Mouse (Mus musculus) spleen, adult 18-20 months (tissue): ENCODE results near the gene Runx1.
A peak's percentile ranks its signal among the peaks of the same experiment; 100 is the strongest.

Experiments used
- DNase-seq, 2 experiments: peaks; one replicate each; pipeline ENCODE4 v3.0.0; 2022; ENCODE audit warnings: mixed read lengths in 2 of 2

Runx1 gene

DNA sequence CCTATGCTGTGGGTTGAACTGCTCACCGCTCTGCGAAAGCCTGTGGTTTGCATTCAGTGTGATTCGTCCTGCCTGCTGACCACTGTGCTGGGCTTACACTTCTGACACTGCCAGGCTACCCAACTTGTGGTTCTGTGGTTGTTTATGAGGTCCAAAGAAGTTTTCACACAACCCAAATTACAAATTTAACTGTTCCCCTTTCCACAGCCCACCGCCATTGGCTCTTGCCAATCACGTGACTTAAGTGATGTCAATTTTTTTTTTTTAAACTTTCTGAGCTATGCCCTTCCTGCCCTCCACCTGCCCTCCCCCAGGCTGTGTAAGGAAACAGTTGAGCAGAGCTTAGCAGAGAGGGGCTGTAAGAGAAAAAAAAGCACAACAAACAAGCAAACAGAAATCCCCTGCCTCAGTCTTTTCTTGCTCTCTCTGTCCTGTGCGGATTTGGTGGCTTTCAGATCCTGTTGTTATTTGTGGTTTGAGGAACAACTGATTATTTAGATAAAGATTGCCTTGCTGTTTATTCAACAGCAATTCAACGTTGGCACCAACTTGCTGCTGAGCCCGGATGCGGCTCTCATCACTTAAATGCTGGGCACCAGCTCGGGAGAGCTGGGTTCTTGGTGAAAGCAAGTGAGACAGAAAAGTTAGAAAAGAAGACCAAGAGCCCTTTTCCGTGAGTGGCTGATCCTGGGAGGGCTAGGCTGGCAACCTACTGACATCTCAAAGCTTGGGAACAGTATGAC lies at the start of gene Runx1:
Gene Runx1, minus strand, starts transcription at position 242 of the 743 bp plus-strand sequence.
- DNase-seq, result peak; percentile 73

- DNase-seq, result no peak
These were observed 48.1 kb upstream of the Runx1 start for GRCm38 (mm10) chr16:92874015-92874414.

DNA sequence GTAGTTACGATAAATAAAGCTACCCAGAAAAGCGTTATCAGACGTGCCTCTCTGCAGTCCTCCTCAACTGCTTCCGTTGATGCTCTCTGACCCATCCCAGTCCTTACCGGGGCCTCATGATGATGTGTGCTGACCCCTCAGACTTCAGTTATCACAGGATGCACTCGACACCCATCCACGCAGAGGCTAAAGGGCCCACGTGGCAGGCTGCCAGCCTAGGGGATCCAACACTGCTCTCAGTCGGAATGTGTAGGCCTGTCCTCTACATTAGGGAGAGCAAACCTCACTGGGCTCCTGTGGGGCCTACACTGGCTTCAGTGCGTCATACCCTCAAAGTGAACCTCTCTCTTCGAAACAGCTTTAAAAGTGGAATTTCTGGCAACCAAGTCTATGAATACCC lies 45.8 kb upstream of the Runx1 start:
- DNase-seq, result no peak

- no peak for DNase-seq
These were observed 42.6 kb upstream of the Runx1 start for GRCm38 (mm10) chr16:92868550-92868949.

DNA sequence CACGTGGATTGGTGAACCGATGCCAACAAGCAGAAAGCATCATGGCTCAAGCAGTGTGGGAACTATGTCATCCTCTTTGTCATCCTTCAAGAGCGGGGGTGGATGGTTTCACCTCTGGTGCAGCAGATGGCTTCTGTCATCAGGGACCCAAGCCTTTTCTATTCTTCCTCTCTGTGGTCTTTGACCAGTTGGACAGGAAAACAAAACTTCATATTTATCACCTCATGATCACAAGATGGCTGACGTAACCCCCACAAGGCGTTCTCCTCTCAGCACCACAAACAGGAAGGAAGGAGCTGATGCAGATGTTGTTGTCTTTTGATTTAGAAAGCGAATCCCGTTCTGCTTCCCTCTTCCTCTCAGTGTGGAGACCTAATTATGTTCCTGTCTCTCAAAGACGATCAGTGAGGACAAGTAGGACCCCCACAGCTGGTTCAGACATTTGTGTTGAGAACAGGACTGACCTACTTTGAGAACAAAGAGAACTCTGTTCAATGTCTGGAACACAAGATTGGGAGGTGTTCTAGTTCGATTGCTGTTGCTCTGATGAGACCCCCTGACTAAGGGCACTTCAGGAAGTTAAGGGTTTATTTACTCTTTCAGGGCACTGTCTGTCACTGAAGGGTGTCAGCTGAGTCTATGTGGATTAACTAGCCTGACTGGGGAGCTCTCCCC lies 41.4 kb upstream of the Runx1 start:
- DNase-seq, result no peak

DNA sequence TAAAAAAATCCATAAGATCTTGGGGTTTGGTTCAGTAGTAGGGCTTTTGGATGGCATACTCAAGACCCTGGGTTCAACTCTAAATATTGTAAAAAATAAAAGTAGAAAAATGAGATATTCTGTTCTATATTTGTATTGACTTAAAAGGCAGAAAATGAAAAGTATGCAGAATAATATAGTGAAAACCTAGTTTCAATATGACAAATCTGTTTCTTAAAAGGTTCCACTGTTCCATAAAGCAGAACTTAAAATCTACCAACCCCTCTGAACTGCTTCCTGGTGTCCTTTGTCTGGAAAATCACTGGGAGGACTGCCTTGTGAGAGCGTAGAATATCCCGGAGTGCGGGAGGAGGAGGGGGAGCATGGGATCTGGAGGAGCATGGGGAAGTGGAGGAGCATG lies 39.4 kb upstream of the Runx1 start:
- DNase-seq, result no peak

DNA sequence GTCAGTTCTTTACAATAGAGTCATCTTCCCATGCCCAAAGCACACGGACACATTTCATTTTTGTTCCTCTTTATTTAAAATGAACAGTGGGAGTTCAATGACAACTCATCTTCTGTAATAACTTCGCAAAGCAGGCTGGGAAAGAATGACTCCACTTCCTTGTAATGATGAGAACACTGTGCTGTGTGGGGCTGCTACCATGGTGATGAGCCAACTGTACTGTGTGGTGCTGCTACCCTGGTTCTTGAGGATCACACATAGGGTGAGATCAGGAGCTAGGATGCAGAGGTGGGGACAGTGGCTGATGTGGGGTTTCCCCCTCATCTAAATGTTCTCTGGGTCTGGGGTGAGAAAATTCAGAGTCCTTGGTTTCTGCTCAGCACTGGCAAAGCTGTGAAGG lies 38.2 kb upstream of the Runx1 start:
- DNase-seq, result no peak

DNA sequence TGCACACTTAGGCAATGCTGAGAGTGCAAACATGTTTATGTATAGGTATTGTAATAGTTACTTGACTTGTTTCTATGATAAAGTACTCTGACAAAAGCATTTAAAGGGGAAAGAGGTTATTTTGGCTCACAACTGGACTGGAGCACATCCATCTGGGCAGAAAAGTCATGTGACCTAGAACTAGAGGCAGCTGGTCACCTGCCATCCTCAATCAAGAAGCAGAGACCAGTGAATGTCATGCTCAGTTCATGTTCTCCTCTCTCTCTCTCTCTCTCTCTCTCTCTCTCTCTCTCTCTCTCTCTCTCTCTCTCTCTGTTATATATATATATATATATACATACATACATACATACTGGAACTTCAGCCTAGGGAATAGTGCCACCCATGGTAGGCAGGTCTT lies 37.2 kb upstream of the Runx1 start:
- DNase-seq, result no peak

DNA sequence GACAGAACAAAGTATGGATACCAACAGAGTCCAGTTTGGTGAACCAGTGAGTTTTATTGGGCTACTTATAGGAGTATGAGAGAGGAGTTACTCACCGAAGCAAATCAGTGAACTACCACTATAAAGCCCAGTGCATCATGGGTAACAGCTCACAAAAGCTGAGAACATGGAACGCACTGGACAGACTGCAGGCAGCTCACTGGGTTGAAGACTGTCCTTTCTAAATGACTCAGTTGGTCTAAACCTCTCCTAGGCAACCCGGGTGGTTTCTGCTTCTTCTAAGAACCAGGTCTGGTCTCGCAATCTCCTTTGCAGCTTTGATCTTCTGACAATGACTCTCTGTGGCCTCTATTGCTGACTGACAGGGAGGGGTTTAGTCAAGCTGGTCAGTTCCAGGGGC lies 36.5 kb upstream of the Runx1 start:
- no peak for DNase-seq

DNA sequence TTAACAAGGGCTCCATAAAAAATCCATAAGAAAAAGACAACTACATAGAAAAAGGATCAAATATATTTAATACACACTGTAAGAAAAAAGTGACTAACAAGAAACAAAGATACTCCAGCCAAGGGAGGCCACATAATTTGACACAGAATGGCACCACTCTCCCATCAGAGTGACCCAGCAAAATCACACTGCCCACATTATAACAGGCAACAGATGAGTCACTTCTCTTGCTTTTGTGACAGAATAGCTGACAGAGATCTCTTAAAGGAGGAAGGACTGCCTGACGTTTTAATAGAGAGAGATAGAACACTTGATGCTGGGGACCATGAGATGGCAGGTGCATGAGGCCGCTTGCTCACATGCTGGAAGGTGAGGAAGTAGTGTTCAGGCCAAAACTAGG lies 35.6 kb upstream of the Runx1 start:
- DNase-seq, result no peak

- no peak for DNase-seq
These were observed 34.7 kb upstream of the Runx1 start for GRCm38 (mm10) chr16:92860649-92861048.

DNA sequence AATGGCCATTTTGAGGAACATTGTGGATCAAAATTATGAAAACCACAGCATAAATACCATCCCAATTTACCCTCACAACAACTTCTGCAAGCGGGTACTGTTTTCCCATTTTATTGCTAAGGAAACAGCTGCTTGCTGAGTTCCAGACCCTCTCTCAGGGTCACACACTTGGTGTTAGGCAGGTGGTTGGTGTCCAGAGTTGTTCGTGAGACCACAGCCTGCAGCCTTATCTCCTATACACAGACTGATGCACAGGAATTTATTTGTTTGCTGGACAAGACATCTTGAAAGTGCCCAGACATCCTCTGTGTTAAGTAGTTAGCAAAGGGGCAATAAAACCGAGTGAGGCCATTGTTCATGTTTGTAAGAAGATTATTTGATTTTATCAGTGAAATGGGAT lies 30.8 kb upstream of the Runx1 start:
- no peak for DNase-seq

DNA sequence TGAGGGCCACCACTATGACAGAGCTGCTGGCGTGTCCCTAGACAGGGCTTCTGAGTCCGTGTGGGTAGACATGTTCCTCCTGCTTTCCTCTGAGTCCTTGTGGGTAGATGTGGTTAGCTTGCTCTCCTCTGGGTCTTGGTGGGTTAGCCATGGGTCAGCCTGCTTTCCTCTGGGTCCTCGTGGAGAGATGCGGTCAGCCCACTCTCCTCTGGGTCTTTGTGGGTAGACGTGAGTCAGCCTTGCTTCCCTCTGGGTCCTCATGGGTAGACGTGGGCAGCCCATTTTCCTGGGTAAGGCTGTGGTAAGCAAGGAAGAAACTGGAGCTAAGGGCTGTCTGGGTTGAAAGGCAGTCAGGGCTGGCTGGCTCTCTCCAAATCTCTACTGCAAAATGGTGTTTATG lies 26.3 kb upstream of the Runx1 start:
- no peak for DNase-seq

DNA sequence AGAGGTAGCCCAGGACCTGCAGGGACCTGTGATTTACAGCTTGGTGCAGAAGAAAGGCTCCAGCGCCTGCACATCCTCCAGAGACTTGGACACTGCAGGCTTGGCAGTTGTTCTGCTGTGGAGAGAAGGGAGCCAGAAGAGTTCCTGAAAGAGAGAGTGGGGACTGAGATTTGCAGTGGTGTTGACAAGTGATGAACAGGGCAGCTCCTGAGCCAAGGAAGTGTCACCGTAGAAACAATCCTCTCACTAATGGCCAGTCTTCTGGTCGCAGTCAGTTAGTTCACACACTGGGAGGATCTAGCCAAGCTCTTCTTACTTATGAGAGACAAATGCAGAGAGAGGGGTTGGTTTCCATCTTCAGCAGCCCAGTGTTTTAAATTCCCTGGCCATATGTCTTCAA lies 24.5 kb upstream of the Runx1 start:
- DNase-seq, result no peak

- DNase-seq, result no peak
These were observed 21.9 kb upstream of the Runx1 start for GRCm38 (mm10) chr16:92847762-92848300.

DNA sequence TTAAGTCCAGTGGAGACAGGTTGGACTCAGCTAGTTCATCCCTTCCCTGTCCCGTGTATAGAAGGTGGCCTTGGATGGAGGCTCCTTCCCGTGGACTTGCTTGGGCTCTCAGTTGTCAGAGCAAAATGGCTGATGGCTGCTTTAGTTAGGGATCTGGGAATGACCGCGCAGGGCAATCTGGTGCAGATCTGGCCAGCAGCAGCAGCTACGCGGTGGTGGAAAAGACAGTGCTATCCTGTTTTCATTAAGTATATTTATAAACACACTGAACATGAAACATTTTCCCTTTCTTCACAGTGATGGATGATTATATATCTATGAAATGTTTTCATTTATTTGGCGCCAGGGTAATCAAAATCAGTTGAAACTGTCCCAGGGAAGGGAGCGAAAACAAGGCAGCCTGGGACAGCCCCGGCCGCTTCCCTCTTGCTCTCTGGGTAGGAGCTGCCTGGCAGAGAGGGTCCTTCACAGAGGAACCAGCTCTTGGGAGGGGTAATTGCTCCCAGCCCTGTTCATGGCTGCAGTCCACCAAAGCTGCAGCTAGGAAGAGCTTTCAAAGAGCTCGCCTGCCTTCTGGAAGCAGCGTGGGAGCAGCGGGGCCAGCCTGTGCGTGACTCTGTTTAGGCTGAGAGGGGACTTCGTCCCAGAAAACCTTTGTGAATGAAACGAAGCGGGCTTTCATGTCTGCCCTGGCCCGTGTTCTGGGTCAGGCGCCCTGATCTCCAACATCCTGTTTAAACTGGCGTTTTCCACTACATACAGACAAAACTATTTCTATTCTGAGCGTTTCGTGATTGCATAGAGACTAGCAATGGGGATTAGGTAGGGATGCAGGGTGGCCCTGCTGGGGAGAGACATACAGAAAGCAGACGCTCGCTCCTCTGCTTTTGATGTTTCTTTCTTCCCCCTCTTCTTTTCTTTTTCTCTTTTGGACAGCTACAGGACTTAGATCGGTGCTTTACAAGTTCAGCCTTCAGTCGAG lies 19.6 kb upstream of the Runx1 start:
- no peak for DNase-seq

DNA sequence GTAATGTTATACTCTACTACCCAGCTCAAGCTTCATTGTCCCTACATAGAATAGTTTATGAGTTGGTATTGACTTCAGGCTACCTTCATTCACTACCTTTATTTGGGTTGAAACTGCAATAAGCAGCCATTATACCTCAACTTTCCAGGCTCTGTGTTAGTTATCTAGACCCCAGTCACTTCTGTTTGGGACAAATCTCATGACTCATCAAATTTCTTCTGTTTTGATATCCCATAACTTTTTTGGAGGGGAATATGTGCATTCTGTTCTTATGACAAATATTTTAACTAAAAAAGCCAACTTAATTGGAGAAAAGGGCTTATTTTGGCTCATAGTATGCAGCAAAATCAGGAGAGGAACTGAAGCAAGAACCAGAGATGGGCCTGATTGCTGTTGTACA lies 12.8 kb upstream of the Runx1 start:
- DNase-seq, result no peak

DNA sequence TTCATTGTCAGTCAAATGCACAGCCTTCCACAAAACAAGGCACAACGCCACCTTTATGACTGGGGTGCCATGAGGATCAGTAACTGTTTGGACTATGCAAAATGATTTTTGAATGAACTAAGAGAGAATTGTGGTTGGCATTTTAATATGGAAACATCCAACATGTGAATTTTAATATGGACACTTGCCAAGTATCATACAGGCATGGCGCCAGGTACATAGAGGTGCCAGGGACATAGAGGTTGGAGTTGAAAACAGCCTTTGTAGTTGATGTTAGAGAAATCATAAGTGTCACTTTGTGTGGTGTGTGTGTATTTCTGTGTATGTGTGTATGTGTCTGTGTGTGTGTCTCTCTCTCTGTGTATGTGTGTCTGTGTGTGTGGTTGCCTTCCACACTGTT lies 5.4 kb upstream of the Runx1 start:
- no peak for DNase-seq

DNA sequence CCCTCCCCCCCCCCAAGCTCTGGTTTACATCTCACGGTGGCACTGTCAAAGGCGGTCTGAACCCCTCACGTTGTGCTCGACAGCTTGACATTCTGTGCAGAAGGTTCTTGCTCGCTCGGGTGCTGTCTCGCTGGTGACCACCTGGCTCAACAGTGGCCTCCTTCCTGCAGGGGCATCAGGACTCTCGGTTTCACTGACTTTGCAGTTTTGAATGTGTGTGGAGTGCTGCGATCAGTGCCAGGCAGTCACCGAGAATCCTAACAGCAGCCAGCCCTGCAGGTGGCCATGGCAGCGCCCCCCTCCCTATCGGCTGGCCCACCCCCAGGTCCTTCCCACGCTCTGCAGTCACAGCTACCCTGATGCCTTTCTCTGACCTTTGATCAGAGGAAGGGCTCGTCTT lies 4.5 kb upstream of the Runx1 start:
- no peak for DNase-seq

DNA sequence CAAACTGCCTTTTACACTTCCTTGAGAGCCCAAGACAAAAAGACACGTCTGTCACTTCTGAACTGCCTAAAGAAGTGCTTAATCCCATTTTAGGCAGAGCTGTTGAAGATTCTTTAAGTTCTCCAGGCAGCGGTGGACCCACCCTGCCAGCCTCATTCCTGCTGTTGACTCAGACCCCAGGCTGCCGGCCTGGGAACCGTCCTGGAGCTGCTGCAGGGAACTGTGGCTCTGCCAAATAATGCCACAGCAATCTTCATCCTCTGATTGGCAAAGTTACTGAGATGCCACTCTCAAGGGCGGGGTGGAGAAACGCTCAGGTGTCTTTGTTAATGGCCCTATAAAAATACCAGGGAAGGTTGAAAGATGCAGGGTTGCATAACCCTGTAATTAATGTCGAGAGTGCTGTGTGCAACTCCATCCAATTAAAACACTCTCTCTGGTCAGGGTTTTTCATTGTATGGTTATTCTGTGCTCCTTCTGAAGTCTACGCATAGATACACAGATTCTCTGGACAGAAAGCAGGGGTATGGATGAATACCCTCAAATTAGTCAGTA lies 2.4 kb upstream of the Runx1 start:
- no peak for DNase-seq

DNA sequence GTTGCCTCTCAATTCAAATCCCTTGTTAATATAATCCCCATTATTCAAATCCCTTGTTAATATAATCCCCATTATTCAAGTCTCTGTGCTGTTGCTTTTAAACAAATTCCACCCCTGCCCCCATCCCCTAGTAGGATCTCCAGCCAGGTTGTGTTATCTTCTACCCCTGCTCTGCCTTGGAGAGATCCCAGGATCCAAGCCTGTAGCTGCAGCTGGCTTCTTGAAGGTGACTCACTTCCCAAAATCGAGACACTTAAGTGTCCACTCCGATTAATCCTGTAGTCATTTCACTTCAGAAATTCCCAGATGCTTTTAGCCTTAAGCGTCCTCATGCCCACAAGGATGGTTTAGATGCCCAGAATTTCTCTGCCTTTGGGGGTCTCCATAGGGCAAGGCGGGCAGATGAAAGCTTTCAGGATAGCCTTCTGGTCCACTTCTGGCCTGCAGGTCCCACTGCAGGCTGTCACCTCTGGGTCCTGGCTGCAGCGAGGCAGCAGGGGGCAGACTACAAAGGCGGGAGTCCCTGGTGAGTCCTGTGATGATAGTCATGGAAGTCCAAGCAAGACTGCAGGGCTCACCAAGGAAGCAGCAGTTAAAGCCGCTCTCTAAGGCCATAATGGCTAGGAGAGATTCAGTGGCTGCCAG lies 1.8 kb upstream of the Runx1 start:
- DNase-seq, result no peak

GRCm38 (mm10) chr16:92826683-92827082 lies 734 bp upstream of the Runx1 start:
- no peak for DNase-seq
